Mouse (Mus musculus) kidney, postnatal 4 days (tissue): ENCODE measurements at regions not wholly inside any gene's neighbourhood (a gene's known extent, or its start where the extent isn't known, plus 50 kb on each side); places are given as distances from the start of the nearest gene placed in this dataset.

ENCODE experiments used
- DNase-seq, 2 experiments: peaks; one replicate each; pipeline ENCODE4 v3.0.0; 2021; ENCODE audit warnings: mixed read lengths in 2 of 2

- no peak for DNase-seq
Observed at GRCm38 (mm10) chr19:45288722-45289121, 53.1 kb upstream of the Lbx1 start.

DNA sequence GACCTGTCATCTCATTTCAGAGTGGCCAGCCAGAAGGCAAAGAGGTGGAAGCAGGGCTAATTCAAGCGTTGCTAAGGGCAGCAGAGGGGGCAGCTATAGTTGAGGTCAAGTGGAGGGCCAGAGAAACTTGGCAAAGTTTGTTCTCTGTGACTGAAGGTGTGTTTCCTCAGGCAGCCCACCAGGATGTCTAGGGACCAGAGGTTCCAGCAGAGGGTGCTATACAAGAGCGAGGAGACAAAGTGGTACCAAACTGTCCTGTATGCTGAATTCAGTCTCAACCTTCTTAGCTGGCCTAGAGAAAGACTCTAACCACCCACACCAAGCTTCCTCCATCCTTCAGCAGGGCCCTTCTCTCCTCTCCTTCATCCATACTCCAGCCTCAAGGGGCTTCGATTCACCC is 62.2 kb upstream of the Lbx1 start:
- peak; percentile 43 to 51 for DNase-seq

DNA sequence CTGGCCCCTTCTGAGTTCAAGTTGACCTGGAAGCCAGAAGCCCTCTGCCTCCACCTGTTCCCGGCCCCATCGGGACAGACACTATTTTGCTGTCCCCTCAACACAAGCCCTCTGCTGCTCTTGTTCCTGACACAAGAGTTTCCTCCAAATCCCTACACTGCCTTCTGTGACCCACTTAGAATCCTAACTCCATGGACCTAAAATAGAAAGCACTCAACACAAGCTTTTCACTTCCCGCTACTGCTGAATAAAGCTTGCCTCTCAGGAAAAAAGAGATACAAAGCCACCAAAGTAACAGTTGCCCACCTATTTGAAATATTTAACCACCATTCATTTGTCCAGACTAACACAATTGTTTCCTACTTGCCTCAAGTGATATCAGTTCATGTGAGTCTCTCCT is 63.7 kb upstream of the Lbx1 start:
- no peak for DNase-seq

DNA sequence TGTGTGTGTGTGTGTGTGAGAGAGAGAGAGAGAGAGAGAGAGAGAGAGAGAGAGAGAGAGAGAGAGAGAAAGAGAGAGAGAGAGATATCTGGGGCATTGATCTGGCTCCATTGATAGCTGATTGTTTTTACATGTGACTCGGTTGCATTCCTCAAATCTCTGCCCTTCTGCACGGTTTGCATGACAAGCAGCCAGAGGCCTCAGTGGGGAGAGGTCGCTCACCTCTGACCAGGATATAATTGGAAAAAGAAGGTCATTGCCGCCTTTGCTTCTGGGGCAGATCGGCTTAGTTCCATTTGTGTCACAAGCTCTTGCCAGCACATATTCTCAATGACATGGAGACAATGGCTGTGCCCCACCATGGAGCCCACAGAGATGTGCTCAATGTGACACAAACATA is 63.8 kb upstream of the Btrc start:
- DNase-seq = no peak

DNA sequence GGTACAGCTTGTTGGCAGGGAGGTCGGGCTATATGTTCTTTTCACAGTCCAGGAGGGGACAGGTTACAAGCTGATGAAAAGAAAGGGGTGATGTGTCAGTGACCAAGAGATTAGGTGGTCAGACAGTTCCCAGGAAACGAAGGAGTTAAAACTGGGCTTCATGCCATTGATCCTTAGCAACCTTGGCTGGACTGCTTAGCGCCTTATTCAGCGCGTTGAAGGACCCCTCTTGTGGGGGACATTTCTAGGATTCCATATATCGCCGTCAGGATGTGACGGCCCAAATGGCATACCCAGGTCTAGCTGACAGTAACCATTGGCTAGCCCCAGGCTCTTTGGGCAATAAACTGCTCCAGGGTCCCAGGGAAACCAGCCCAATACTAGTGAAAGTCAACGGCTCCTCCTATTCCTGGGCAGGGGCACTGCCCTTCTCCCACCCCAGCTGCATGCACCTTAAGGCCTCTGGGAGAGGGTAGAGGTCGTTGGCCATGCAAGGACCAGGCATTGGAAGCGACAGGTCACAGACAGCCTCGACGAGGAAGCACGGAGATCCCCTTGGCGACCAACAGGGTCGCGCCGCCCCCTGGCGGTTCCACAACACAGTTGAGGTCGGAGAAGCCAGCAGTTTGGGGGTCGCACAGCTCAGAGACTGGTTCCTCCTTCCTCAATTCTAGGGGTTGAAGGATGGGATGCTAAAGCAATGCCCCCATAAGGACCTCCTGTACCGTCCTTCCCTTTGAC is 62.7 kb upstream of the Btrc start:
- peak; percentile 69 to 77 for DNase-seq

GRCm38 (mm10) chr19:45301432-45301732 is 62.2 kb upstream of the Btrc start:
- no peak for DNase-seq

DNA sequence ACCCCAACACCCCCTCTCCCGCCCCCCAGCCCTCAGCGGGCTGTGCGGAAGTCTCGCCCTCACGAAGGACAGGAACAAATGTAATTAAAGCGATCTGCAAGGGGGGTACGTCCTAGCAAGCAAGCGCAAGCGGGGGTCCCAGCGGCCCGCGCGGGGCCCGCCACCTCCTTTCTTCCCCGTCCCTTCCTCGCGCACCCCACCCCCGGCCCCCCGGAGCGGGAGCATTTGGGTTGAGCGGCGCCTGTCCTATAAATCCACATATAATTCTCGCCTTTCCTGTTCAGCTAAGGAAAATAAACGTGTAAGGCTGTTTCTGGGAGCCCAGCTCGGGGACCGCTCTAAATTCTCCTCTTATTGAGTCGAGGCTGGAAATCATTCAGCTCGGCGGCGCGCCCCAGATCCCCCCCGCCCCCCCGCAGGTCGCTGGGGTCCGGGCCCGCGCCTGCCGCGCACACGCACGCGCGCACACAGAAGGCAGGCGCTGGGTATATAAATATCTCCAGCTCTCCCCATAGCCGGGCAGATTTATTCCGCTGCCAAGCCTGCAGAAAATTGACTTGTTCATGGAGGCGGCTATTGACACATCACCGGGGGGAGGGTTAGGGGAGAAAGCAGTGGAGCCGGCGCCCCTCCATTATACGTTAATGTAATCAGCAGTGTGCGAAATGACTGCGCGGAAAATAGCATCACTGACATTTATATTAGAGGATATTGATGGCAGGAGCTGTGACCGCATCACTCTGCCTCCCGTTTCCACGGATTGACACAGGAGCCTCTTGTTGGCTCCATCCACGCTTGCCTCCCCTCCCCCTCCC is 61.6 kb upstream of the Btrc start:
- peak; percentile 46 to 62 for DNase-seq

DNA sequence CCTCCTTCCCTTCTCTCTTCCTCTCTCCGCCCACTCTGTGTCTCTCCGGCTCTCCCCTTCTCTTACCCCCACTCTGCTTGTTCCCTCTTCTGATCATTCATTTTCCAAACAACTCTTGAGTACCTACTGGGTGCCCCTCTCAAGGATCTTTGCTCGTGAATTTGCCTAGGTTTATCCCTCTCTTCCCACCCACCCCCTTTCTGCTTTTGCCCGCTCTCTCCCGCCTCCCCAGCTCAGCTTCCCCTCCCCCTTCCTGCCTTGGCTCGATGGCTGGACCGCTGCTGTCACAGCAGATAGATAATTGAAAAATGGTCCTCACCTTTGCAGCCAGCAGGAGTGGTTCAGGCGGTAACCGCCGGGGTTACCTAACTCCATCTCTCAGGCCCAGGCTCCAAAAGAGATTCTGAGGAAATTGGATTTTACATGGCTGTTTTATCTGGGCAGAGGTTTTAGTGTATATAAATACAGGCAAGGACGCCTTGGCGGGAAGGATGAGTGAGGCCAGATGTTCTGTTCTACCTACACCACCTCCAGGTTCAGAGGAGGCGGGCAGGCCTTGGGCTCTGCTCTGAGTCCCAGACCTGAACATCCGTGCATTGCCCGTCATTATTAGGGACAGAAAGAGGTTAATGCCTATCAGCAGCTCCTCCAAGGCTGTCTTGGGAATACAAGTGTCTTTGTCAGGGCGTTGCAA is 60.8 kb upstream of the Btrc start:
- peak; percentile 22 to 35 for DNase-seq

GRCm38 (mm10) chr19:45304538-45304937 is 59.0 kb upstream of the Btrc start:
- peak; percentile 53 to 65 for DNase-seq

GRCm38 (mm10) chr19:45307299-45308275 is 55.9 kb upstream of the Btrc start:
- peak; percentile 58 to 66 for DNase-seq

- DNase-seq = peak; percentile 56 to 66
Observed at GRCm38 (mm10) chr19:45308676-45309275, 54.8 kb upstream of the Btrc start.

DNA sequence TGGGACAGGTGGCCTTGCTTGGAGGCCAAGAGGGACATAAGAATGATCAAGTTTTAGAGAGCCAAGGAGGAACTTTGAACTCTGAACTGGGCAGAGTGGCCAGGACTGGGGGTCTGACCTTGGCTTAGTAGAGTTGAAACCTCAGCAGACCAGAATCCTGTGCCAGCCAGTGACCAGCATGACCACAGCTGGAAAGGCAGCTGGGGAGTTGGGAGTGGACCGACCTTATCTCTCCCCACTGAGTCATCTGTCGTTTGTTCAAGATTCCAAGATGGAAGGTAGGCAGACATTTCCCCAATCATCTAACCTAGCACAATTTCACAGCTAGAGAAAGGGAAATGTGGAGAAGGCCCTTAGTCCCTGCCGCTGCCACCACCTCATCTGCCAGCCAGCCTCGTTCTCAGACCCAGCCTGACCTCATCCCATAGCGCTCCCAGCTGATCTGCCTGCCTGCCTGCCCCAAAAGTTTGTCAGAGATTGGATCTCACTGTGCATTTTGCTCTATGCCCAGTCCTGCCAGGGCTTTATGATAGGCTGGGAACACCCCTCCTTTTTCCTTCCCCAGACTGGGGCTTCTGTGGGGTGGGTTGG is 53.1 kb upstream of the Btrc start:
- DNase-seq = peak in 1 of 2 experiments; percentile 49

- peak; percentile 86 to 90 for DNase-seq
Observed at GRCm38 (mm10) chr19:45310944-45311603, 52.5 kb upstream of the Btrc start.

DNA sequence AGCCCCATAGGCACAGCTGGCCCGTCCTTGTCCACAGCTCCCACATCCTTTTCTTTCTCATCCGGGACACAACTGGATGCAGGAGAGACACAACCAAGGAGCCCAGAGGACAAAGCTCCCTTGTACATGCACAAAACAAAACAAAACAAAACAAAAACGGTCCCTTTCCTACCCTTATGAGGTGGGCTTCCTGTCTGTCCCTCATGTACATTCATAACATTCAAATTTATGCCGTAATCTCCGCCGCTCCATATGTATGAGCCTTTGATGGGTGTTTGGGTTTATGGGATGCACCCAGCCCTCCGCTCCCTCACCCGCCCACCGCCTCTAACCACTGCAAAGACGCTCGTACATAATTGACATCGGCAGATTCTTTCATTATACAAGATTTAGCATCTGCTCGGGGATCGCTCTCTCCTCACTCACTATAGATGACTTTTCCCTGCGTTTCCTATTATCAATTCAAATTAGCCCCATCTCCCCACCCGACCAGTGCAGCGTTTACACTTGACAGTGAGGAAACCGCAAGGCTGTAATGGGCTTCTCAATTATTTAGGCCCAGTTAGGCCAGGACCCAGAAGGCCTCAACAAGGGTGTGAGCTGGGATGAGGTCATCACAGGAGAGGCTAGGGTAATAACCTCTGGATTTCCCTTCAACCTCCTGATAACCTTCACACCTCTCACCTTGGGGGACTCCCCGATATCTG is 51.5 kb upstream of the Btrc start:
- no peak for DNase-seq

GRCm38 (mm10) chr19:45312713-45313365 is 50.7 kb upstream of the Btrc start:
- peak; percentile 47 to 64 for DNase-seq
